Mouse (Mus musculus): Measurements from ENCODE around the gene Faah.

- TF ChIP-seq CTCF (IDR thresholded peaks at IDR 0.05; ENCODE audit: control insufficient read depth, insufficient read depth, insufficient replicate concordance, low read depth, low read length): no peak
- no peak for TF ChIP-seq POLR2A (IDR thresholded peaks at IDR 0.05; ENCODE audit: control insufficient read depth, low read depth, low read length)
These were observed 30.0 kb upstream of the Faah start for GRCm38 (mm10) chr4:116047681-116048080.

All from testis, adult 2 months (tissue).